Mouse (Mus musculus) CH12.LX (cell line): ENCODE measurements around the gene Grrp1. TPM values are rescaled to one million over a fixed set of nuclear protein-coding genes. Genes with fewer than 3 reads are reported as not detected.

Source experiments
- DNase-seq: peaks from one replicate; pipeline ENCODE4 v3.0.0-alpha.2; 2013; ENCODE audit errors: extremely low read depth
- H3K27ac ChIP-seq: 2 replicates; pipeline ENCODE4 v1.5.1; 2012; ENCODE audit warnings: low read depth, mild to moderate bottlenecking, control low read depth, moderate library complexity; ENCODE audit not compliant: insufficient read depth
- H3K27me3 ChIP-seq: replicated peaks from 2 replicates; pipeline ENCODE3; 2012; ENCODE audit warnings: inconsistent platforms
- H3K36me3 ChIP-seq, 2 experiments: replicated peaks in 1 of 2; 2 replicates each; pipeline versions ENCODE3 to v1.6.1; 2012; ENCODE audit warnings: inconsistent platforms in 1 of 2, low read length in 1 of 2, mild to moderate bottlenecking in 1 of 2, mixed read lengths in 1 of 2, moderate library complexity in 1 of 2; ENCODE audit not compliant: control insufficient read depth in 1 of 2, insufficient read depth in 1 of 2
- H3K4me1 ChIP-seq, 2 experiments: 2 replicates each; pipeline ENCODE4 v1.6.1; 2012; ENCODE audit warnings: inconsistent platforms in 1 of 2, moderate library complexity in 1 of 2; ENCODE audit not compliant: insufficient read depth in 2 of 2, control insufficient read depth in 1 of 2
- H3K4me2 ChIP-seq: 2 replicates; pipeline ENCODE4 v1.6.1; 2012; ENCODE audit warnings: low read depth, mild to moderate bottlenecking, control low read depth; ENCODE audit not compliant: poor library complexity, insufficient read depth, severe bottlenecking
- H3K4me3 ChIP-seq, 3 experiments: fragments of 150-350 bp in 1 of 3; sonication (generic) in 1 of 3; replicated peaks in 1 of 3; 2 replicates each; pipeline versions ENCODE3 to v1.5.1; 2011 to 2012; ENCODE audit warnings: low read depth in 2 of 3, low read length in 2 of 3, mild to moderate bottlenecking in 2 of 3, moderate library complexity in 2 of 3, control low read depth in 1 of 3, improper control_type of control experiment in 1 of 3, inconsistent platforms in 1 of 3, mixed read lengths in 1 of 3; ENCODE audit not compliant: poor library complexity in 1 of 3
- H3K79me2 ChIP-seq: replicated peaks from 2 replicates; pipeline ENCODE4 v1.6.1; 2012; ENCODE audit warnings: mild to moderate bottlenecking, moderate library complexity; ENCODE audit not compliant: control insufficient read depth, poor library complexity, insufficient read depth, severe bottlenecking; ENCODE audit errors: extremely low read depth
- H3K9ac ChIP-seq: 2 replicates; pipeline ENCODE4 v1.6.1; 2012; ENCODE audit warnings: low read depth, mild to moderate bottlenecking, control low read depth, moderate library complexity; ENCODE audit not compliant: insufficient read depth
- H3K9me3 ChIP-seq: replicated peaks from 2 replicates; pipeline ENCODE3; 2012; ENCODE audit warnings: low read length, inconsistent platforms, mixed read lengths
- CHD1 ChIP-seq: IDR thresholded peaks from 2 replicates; pipeline ENCODE4 v1.6.1; 2012; ENCODE audit warnings: low read depth, low read length, improper control_type of control experiment, inconsistent platforms
- CTCF ChIP-seq, 2 experiments: IDR thresholded peaks in 1 of 2; conservative IDR thresholded peaks in 1 of 2; 2 replicates each; pipeline ENCODE4 v1.5.1; 2011 to 2012; ENCODE audit warnings: low read depth in 2 of 2, low read length in 2 of 2, improper control_type of control experiment in 1 of 2, inconsistent platforms in 1 of 2, mild to moderate bottlenecking in 1 of 2, moderate library complexity in 1 of 2
- ELF1 ChIP-seq: IDR thresholded peaks from 2 replicates; pipeline ENCODE4 v1.6.1; 2014; ENCODE audit warnings: low read depth, mild to moderate bottlenecking, inconsistent platforms, low read length, improper control_type of control experiment
- EP300 ChIP-seq: IDR thresholded peaks from 2 replicates; pipeline ENCODE4 v1.6.1; 2011; ENCODE audit warnings: low read length, improper control_type of control experiment
- ETS1 ChIP-seq: conservative IDR thresholded peaks from 2 replicates; pipeline ENCODE4 v1.6.1; 2012; ENCODE audit warnings: low read depth, mild to moderate bottlenecking, inconsistent platforms, low read length, improper control_type of control experiment, moderate library complexity
- GABPA ChIP-seq: IDR thresholded peaks from 2 replicates; pipeline ENCODE4 v1.6.1; 2012; ENCODE audit warnings: low read depth, low read length, improper control_type of control experiment, inconsistent platforms; ENCODE audit not compliant: insufficient replicate concordance
- HCFC1 ChIP-seq: IDR thresholded peaks from 2 replicates; pipeline ENCODE4 v1.6.1; 2012; ENCODE audit warnings: low read depth, mild to moderate bottlenecking, inconsistent platforms, low read length, improper control_type of control experiment
- IRF4 ChIP-seq: IDR thresholded peaks from 2 replicates; pipeline ENCODE4 v1.6.1; 2014; ENCODE audit warnings: low read depth, mild to moderate bottlenecking, inconsistent platforms, low read length, improper control_type of control experiment
- KAT2A ChIP-seq: IDR thresholded peaks from 2 replicates; pipeline ENCODE4 v1.6.1; 2012; ENCODE audit warnings: low read length, improper control_type of control experiment, inconsistent platforms; ENCODE audit not compliant: insufficient replicate concordance
- MAFK ChIP-seq: IDR thresholded peaks from 2 replicates; pipeline ENCODE4 v1.6.1; 2011; ENCODE audit warnings: low read length, improper control_type of control experiment; ENCODE audit not compliant: insufficient replicate concordance
- MAZ ChIP-seq: IDR thresholded peaks from 2 replicates; pipeline ENCODE4 v1.6.1; 2012; ENCODE audit warnings: low read depth, mild to moderate bottlenecking, inconsistent platforms, low read length, improper control_type of control experiment, moderate library complexity
- MXI1 ChIP-seq: IDR thresholded peaks from 2 replicates; pipeline ENCODE4 v1.6.1; 2011; ENCODE audit warnings: mild to moderate bottlenecking, low read depth, low read length, improper control_type of control experiment
- NELFE ChIP-seq: IDR thresholded peaks from 2 replicates; pipeline ENCODE4 v1.6.1; 2011; ENCODE audit warnings: low read depth, low read length, improper control_type of control experiment
- NRF1 ChIP-seq: IDR thresholded peaks from 2 replicates; pipeline ENCODE4 v1.6.1; 2014; ENCODE audit warnings: low read depth, mild to moderate bottlenecking, inconsistent platforms, low read length, improper control_type of control experiment, moderate library complexity
- PAX5 ChIP-seq: IDR thresholded peaks from 2 replicates; pipeline ENCODE4 v1.6.1; 2012; ENCODE audit warnings: low read length, inconsistent platforms, mixed read lengths
- POLR2A ChIP-seq: IDR thresholded peaks from 2 replicates; pipeline ENCODE4 v1.6.1; 2011; ENCODE audit warnings: low read depth, mild to moderate bottlenecking, improper control_type of control experiment, low read length
- POLR2AphosphoS2 ChIP-seq: IDR thresholded peaks from 2 replicates; pipeline ENCODE4 v1.6.1; 2011; ENCODE audit warnings: low read depth, low read length, improper control_type of control experiment
- RAD21 ChIP-seq: IDR thresholded peaks from 2 replicates; pipeline ENCODE4 v1.6.1; 2011; ENCODE audit warnings: low read depth, mild to moderate bottlenecking, low read length, improper control_type of control experiment, moderate library complexity
- RCOR1 ChIP-seq: conservative IDR thresholded peaks from 2 replicates; pipeline ENCODE4 v1.6.1; 2012; ENCODE audit warnings: low read depth, mild to moderate bottlenecking, inconsistent platforms, low read length, improper control_type of control experiment
- TCF12 ChIP-seq: IDR thresholded peaks from 2 replicates; pipeline ENCODE4 v1.6.1; 2014; ENCODE audit warnings: low read depth, mild to moderate bottlenecking, inconsistent platforms, low read length, improper control_type of control experiment
- UBTF ChIP-seq: IDR thresholded peaks from 2 replicates; pipeline ENCODE4 v1.6.1; 2012; ENCODE audit warnings: low read depth, mild to moderate bottlenecking, inconsistent platforms, low read length, improper control_type of control experiment, moderate library complexity
- ZC3H11A ChIP-seq: IDR thresholded peaks from 2 replicates; pipeline ENCODE4 v1.6.1; 2012; ENCODE audit warnings: low read depth, mild to moderate bottlenecking, inconsistent platforms, low read length, improper control_type of control experiment
- ZMIZ1 ChIP-seq: IDR thresholded peaks from 2 replicates; pipeline ENCODE4 v1.6.1; 2012; ENCODE audit warnings: low read depth, mild to moderate bottlenecking, inconsistent platforms, low read length, improper control_type of control experiment
- ZNF384 ChIP-seq: IDR thresholded peaks from 2 replicates; pipeline ENCODE4 v1.6.1; 2012; ENCODE audit warnings: low read depth, low read length, improper control_type of control experiment, inconsistent platforms
- dilution Hi-C: fragments of 300-500 bp; cut with MboI; formaldehyde crosslinking; loops from 2 replicates; pipeline ENCODE4 v1.14.3; 2020; ENCODE audit warnings: low sequenced_read_pairs; ENCODE audit not compliant: extremely low pct_unique_long_range_greater_than_20kb, extremely low pct_ligation_motif_present
- in situ Hi-C: fragments of 300-500 bp; cut with MboI; formaldehyde crosslinking; loops from 3 replicates; pipeline ENCODE4 v1.14.3; 2019; ENCODE audit warnings: low sequenced_read_pairs, low pct_ligation_motif_present, low pct_unique_long_range_greater_than_20kb, mixed read lengths
- polyA plus RNA-seq: library from polyadenylated mRNA; unstranded; fragments of >175 nt; gene quantifications from 2 replicates; pipeline ENCODE4 v1.2.1, GENCODE M21; 2012; ENCODE audit warnings: low read depth; ENCODE audit not compliant: insufficient read length
- total RNA-seq, 2 experiments: library from RNA; depleted of rRNA; stranded (reverse); fragments of 300-350 nt in 1 of 2; fragments of >200 nt in 1 of 2; gene quantifications; 2 replicates each; pipeline ENCODE4 v1.2.3; 2012 to 2014

The Grrp1 gene
- total and polyA plus RNA-seq, 3 experiments, result not detected

- TF ChIP-seq ZMIZ1 (0 out of 2 replicates have a peak, but pooled peaks have one; percentile 28), RCOR1 (no peak), MAFK (no peak), MXI1 (no peak), MAZ (0 out of 2 replicates have a peak, but pooled peaks have one; percentile 43), POLR2A (peak; percentile 81)
Observed at GRCm38 (mm10) chr4:134273417-134274345, 19.8 kb upstream of the Grrp1 start (continued).

DNA sequence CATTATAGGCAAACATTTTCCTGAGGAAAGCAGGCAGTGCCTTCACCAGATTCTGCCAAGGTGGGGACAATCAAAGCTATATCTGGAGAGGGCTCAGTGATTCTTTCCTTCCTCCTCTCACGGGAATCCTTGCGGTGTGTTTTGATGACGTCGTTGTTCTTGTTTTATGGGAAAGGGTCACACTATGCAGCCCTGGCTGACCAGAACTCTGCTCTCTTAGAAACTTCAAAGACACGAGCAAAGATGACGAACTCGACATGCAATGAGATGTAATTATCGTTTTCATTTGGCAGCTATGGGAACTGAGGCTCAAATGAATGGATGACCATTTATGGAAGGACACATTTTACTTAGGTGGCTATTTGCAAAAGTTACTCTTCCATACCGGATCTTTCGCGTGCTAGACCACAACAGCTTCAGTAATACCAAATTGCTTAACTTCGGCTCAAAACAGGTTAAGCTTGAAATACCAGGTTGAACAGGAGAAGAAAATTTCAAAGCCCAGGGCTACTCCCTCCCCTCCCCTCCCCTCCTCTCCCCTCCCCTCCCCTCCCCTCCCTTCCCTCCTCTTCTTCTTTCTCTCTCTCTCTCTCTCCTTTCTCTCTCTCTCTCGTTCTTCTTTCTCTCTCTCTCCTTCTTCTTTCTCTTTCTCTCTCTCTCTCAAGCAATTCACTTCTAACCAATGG lies 19.0 kb upstream of the Grrp1 start:
- Histone ChIP-seq H3K36me3 (peaks cover 10 to 20% of the 10 kb centered on the region in 2 experiments), H3K4me1 (peaks cover 3 to 11% of the 10 kb centered on the region in 2 experiments; a peak in 3 of 4 replicates), H3K79me2 (no peaks in the 10 kb centered on the region), H3K9ac (peak overlapping the region; percentile 52), H3K4me3 (peak overlapping the region; percentile 33 to 44 (median 38)), H3K27me3 (no peaks in the 10 kb centered on the region), H3K4me2 (peak overlapping the region; percentile 67), H3K27ac (no peak overlapping the region), H3K9me3 (no peaks in the 10 kb centered on the region)
- dilution Hi-C loops (no loop called here), in situ Hi-C loops (loop anchor here (25.0 kb wide), 1 partner anchor 214 kb away; the partner anchor contains the start of gene Paqr7)
- TF ChIP-seq IRF4 (0 out of 2 replicates have a peak, but pooled peaks have one; percentile 15), NRF1 (no peak)
- DNase-seq, result peak; percentile 15

DNA sequence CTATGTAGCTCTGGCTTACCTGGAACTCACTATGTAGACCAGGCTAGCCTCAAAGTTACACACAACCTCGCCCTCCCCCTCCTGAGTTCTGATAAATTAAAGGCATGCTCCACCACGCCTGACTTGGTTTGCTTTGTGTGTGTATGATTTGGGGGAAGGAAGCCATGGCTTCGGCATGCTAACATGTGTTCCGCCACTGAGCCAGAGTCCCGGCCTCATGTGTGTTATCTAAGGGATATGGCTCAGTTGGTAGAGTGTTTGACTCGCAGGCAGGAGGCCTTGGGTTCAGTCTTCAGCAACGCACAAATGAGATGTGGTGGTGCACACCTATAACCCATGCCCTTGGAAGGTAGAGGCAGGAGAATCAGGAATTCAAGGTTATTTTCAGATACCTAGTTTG lies 18.1 kb upstream of the Grrp1 start:
- H3K4me2 ChIP-seq, result no peak overlapping the region
- in situ Hi-C loops (loop anchor here (25.0 kb wide), 1 partner anchor 215 kb away; the partner anchor contains the start of gene Paqr7), dilution Hi-C loops (no loop called here)
- peaks cover 3 to 11% of the 10 kb centered on the region in 2 experiments; a peak in 3 of 4 replicates for H3K4me1 ChIP-seq
- DNase-seq, result no peak
- H3K9ac ChIP-seq, result no peak overlapping the region
- peaks cover 5 to 11% of the 10 kb centered on the region in 2 experiments for H3K36me3 ChIP-seq
- H3K9me3 ChIP-seq, result no peaks in the 10 kb centered on the region
- no peaks in the 10 kb centered on the region for H3K79me2 ChIP-seq
- H3K4me3 ChIP-seq, result no peak overlapping the region
- TF ChIP-seq POLR2AphosphoS2, result no peak
- no peak for TF ChIP-seq ETS1
- no peak for TF ChIP-seq IRF4
- no peak for TF ChIP-seq GABPA
- TF ChIP-seq KAT2A, result no peak
- no peak for TF ChIP-seq ZNF384
- no peak for TF ChIP-seq ELF1
- no peak for TF ChIP-seq HCFC1
- TF ChIP-seq PAX5, result no peak
- no peak for TF ChIP-seq CHD1
- TF ChIP-seq EP300, result no peak
- no peak for TF ChIP-seq ZC3H11A
- no peak for TF ChIP-seq CTCF (conservative IDR thresholded peaks at IDR 0.05 in 1 of 2, IDR thresholded peaks at IDR 0.05 in 1 of 2; ENCODE audit: low read depth in 2 of 2, low read length in 2 of 2)
- no peak for TF ChIP-seq TCF12
- no peak for TF ChIP-seq ZMIZ1
- no peak for TF ChIP-seq RAD21
- TF ChIP-seq NELFE, result no peak
- TF ChIP-seq UBTF, result no peak
- H3K27ac ChIP-seq, result no peak overlapping the region
- H3K27me3 ChIP-seq, result no peaks in the 10 kb centered on the region
